Mouse (Mus musculus) lung, postnatal 0 days (tissue): ENCODE results near the gene Trak1.

Experiments
- CTCF ChIP-seq: IDR thresholded peaks from 2 replicates; pipeline ENCODE4 v1.5.1; 2016; ENCODE audit warnings: antibody characterized with exemption, mild to moderate bottlenecking
- EP300 ChIP-seq: IDR thresholded peaks from 2 replicates; pipeline ENCODE4 v1.6.1; 2016; ENCODE audit warnings: antibody characterized with exemption, mild to moderate bottlenecking, control low read depth

DNA sequence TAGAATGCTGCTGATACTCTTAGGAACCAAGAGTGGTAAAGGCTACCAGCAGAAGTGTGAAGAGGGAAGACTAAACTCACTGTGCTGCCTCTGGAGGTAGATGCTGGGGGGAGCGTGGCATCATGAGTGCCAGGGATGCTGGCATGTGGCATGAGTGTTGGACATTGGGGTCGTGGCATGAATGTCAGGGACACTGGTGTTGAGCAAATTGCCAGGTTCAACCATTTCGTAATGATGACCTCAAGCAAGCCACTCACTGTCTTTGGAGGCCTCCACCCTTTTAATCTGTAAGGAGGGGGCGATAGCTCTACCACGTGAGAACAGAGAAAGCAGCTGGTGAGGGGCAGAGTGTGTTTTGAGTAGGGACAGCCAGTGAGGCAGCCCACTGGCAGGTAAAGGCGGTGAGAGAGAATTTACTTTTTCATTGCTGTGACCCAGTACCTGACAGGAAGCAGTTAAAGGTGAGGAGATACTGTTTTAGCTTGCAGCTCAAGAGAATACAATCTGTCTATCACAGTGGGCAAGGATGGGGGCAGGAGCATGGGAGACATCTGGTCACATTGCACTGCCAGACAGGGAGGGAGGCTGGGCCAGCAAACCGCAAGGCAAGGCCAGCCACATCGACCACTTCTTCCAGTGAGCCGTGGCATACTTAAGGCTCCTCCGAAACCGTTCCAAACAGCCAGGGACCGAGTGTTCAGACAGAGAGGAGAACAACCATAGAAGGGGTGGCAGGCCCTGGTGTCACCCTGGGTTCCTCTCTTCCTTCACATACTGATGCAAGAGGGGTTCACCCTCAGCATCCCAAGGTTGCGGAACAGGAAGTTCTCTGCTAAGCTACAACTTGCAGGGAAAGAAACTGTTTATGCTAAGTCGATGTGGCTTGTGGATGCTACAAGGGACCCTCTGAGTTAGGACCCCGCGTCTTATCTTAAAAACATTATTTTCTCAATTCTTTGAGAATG, 178.5 kb downstream of the Trak1 start:
- TF ChIP-seq CTCF (no peak), EP300 (no peak)
